Mouse (Mus musculus): ENCODE data around the gene Slit2. TPM values are rescaled to one million over a fixed set of nuclear protein-coding genes. Genes with fewer than 3 reads are reported as not detected.
A peak's percentile ranks its signal among the peaks of the same experiment; 100 is the strongest.
"Not testable (repeated sequence)": the region's sequence is repeated elsewhere in the genome, so short reads cannot be mapped to it uniquely, and the experiment has no call there.

Gene Slit2
- polyA plus RNA-seq, 1 experiment from 2014 or later = 24.0 TPM

- Histone ChIP-seq H3K27me3 (replicated peaks) (no peaks in the 10 kb centered on the region), H3K36me3 (no peaks in the 10 kb centered on the region), H3K27ac (no peak overlapping the region), H3K4me2 (replicated peaks) (no peak overlapping the region), H3K4me3 (replicated peaks) (no peak overlapping the region), H3K9ac (no peak overlapping the region), H3K9me3 (no peaks in the 10 kb centered on the region), H3K4me1 (replicated peaks) (no peaks in the 10 kb centered on the region)
- no peak for ATAC-seq
- 88% methylated on average over 8 of the region's 8 CpGs for WGBS
Measured at GRCm38 (mm10) chr5:48184358-48184757, 201.4 kb downstream of the Slit2 start.

GRCm38 (mm10) chr5:48187819-48188218 is 204.9 kb downstream of the Slit2 start:
- 67% methylated on average over 4 of the region's 4 CpGs for WGBS
- Histone ChIP-seq H3K9ac (no peak overlapping the region), H3K4me1 (replicated peaks) (no peaks in the 10 kb centered on the region), H3K4me3 (replicated peaks) (no peak overlapping the region), H3K27me3 (replicated peaks) (no peaks in the 10 kb centered on the region), H3K4me2 (replicated peaks) (no peak overlapping the region), H3K9me3 (no peaks in the 10 kb centered on the region), H3K27ac (no peak overlapping the region), H3K36me3 (no peaks in the 10 kb centered on the region)
- ATAC-seq = no peak

- no peaks in the 10 kb centered on the region for H3K4me1 ChIP-seq (replicated peaks)
- no peak overlapping the region for H3K9ac ChIP-seq
- H3K27me3 ChIP-seq (replicated peaks) = no peaks in the 10 kb centered on the region
- no peak overlapping the region for H3K27ac ChIP-seq
- ATAC-seq = no peak
- H3K36me3 ChIP-seq = no peaks in the 10 kb centered on the region
- H3K9me3 ChIP-seq = no peaks in the 10 kb centered on the region
- no peak overlapping the region for H3K4me3 ChIP-seq (replicated peaks)
- no peak overlapping the region for H3K4me2 ChIP-seq (replicated peaks)
Measured at GRCm38 (mm10) chr5:48199380-48199779, 216.4 kb downstream of the Slit2 start.

- Histone ChIP-seq H3K9ac (no peak overlapping the region), H3K9me3 (no peaks in the 10 kb centered on the region), H3K4me3 (replicated peaks) (no peak overlapping the region), H3K27me3 (replicated peaks) (no peaks in the 10 kb centered on the region), H3K4me2 (replicated peaks) (no peak overlapping the region), H3K27ac (no peak overlapping the region), H3K36me3 (no peaks in the 10 kb centered on the region), H3K4me1 (replicated peaks) (no peaks in the 10 kb centered on the region)
- ATAC-seq = no peak
- 84% methylated on average over 2 of the region's 2 CpGs for WGBS
Measured at GRCm38 (mm10) chr5:48215248-48215647, 232.3 kb downstream of the Slit2 start.

GRCm38 (mm10) chr5:48219624-48220155 is 236.8 kb downstream of the Slit2 start:
- no peaks in the 10 kb centered on the region for H3K36me3 ChIP-seq
- H3K4me3 ChIP-seq (replicated peaks) = no peak overlapping the region
- no peaks in the 10 kb centered on the region for H3K27me3 ChIP-seq (replicated peaks)
- 89% methylated on average over 10 of the region's 10 CpGs for WGBS
- H3K9me3 ChIP-seq = no peaks in the 10 kb centered on the region
- H3K27ac ChIP-seq = no peak overlapping the region
- H3K9ac ChIP-seq = no peak overlapping the region
- H3K4me2 ChIP-seq (replicated peaks) = no peak overlapping the region
- H3K4me1 ChIP-seq (replicated peaks) = no peaks in the 10 kb centered on the region
- no peak for ATAC-seq

GRCm38 (mm10) chr5:48225500-48225899 is 242.6 kb downstream of the Slit2 start:
- no peak overlapping the region for H3K27ac ChIP-seq
- no peaks in the 10 kb centered on the region for H3K4me1 ChIP-seq (replicated peaks)
- 41% methylated on average over 2 of the region's 2 CpGs for WGBS
- H3K9ac ChIP-seq = no peak overlapping the region
- H3K4me2 ChIP-seq (replicated peaks) = no peak overlapping the region
- H3K9me3 ChIP-seq = no peaks in the 10 kb centered on the region
- H3K4me3 ChIP-seq (replicated peaks) = no peak overlapping the region
- no peaks in the 10 kb centered on the region for H3K36me3 ChIP-seq
- H3K27me3 ChIP-seq (replicated peaks) = no peaks in the 10 kb centered on the region
- no peak for ATAC-seq

GRCm38 (mm10) chr5:48230430-48231080 is 247.6 kb downstream of the Slit2 start:
- ATAC-seq = no peak
- Histone ChIP-seq H3K4me1 (replicated peaks) (no peaks in the 10 kb centered on the region), H3K9me3 (no peaks in the 10 kb centered on the region), H3K9ac (no peak overlapping the region), H3K27ac (no peak overlapping the region), H3K36me3 (no peaks in the 10 kb centered on the region), H3K27me3 (replicated peaks) (no peaks in the 10 kb centered on the region), H3K4me3 (replicated peaks) (no peak overlapping the region), H3K4me2 (replicated peaks) (no peak overlapping the region)
- WGBS = 70% methylated on average over 6 of the region's 6 CpGs

GRCm38 (mm10) chr5:48234728-48235127 is 251.8 kb downstream of the Slit2 start:
- Histone ChIP-seq H3K4me1 (replicated peaks) (no peaks in the 10 kb centered on the region), H3K4me2 (replicated peaks) (no peak overlapping the region), H3K9ac (no peak overlapping the region), H3K27ac (no peak overlapping the region), H3K36me3 (no peaks in the 10 kb centered on the region), H3K27me3 (replicated peaks) (no peaks in the 10 kb centered on the region), H3K9me3 (no peaks in the 10 kb centered on the region), H3K4me3 (replicated peaks) (no peak overlapping the region)
- ATAC-seq = no peak
- WGBS = 69% methylated on average over 4 of the region's 4 CpGs

- Histone ChIP-seq H3K4me1 (replicated peaks) (no peaks in the 10 kb centered on the region), H3K36me3 (no peaks in the 10 kb centered on the region), H3K27ac (no peak overlapping the region), H3K4me3 (replicated peaks) (no peak overlapping the region), H3K4me2 (replicated peaks) (no peak overlapping the region), H3K27me3 (replicated peaks) (no peaks in the 10 kb centered on the region), H3K9me3 (no peaks in the 10 kb centered on the region), H3K9ac (no peak overlapping the region)
- WGBS = 84% methylated on average over 6 of the region's 6 CpGs
- ATAC-seq = no peak
Measured at GRCm38 (mm10) chr5:48235270-48235669, 252.3 kb downstream of the Slit2 start.

GRCm38 (mm10) chr5:48240751-48241150 is 257.8 kb downstream of the Slit2 start:
- H3K4me3 ChIP-seq (replicated peaks); H3K27me3 ChIP-seq (replicated peaks); H3K36me3 ChIP-seq; ATAC-seq; H3K9ac ChIP-seq; H3K9me3 ChIP-seq; H3K4me2 ChIP-seq (replicated peaks); H3K4me1 ChIP-seq (replicated peaks); H3K27ac ChIP-seq: not testable (repeated sequence)
- WGBS = 38% methylated on average over 6 of the region's 6 CpGs

GRCm38 (mm10) chr5:48248327-48248726 is 265.4 kb downstream of the Slit2 start:
- H3K4me2 ChIP-seq (replicated peaks) = no peak overlapping the region
- H3K4me1 ChIP-seq (replicated peaks) = no peaks in the 10 kb centered on the region
- no peak overlapping the region for H3K4me3 ChIP-seq (replicated peaks)
- H3K36me3 ChIP-seq = no peaks in the 10 kb centered on the region
- 59% methylated on average over 4 of the region's 4 CpGs for WGBS
- no peaks in the 10 kb centered on the region for H3K27me3 ChIP-seq (replicated peaks)
- H3K9ac ChIP-seq = no peak overlapping the region
- H3K27ac ChIP-seq = no peak overlapping the region
- no peaks in the 10 kb centered on the region for H3K9me3 ChIP-seq
- ATAC-seq = peak; percentile 61; the same call in 1 of the 2 replicates

- no peaks in the 10 kb centered on the region for H3K4me1 ChIP-seq (replicated peaks)
- H3K4me3 ChIP-seq (replicated peaks) = no peak overlapping the region
- no peaks in the 10 kb centered on the region for H3K9me3 ChIP-seq
- H3K36me3 ChIP-seq = no peaks in the 10 kb centered on the region
- WGBS = 78% methylated on average over 4 of the region's 4 CpGs
- ATAC-seq = no peak
- no peak overlapping the region for H3K4me2 ChIP-seq (replicated peaks)
- H3K27ac ChIP-seq = no peak overlapping the region
- H3K27me3 ChIP-seq (replicated peaks) = no peaks in the 10 kb centered on the region
- H3K9ac ChIP-seq = no peak overlapping the region
Measured at GRCm38 (mm10) chr5:48277561-48277960, 294.6 kb downstream of the Slit2 start.

- Histone ChIP-seq H3K4me1 (replicated peaks) (no peaks in the 10 kb centered on the region), H3K4me2 (replicated peaks) (no peak overlapping the region), H3K27ac (no peak overlapping the region), H3K4me3 (replicated peaks) (no peak overlapping the region), H3K9me3 (no peaks in the 10 kb centered on the region), H3K36me3 (no peaks in the 10 kb centered on the region), H3K9ac (no peak overlapping the region), H3K27me3 (replicated peaks) (no peaks in the 10 kb centered on the region)
- 92% methylated on average over 3 of the region's 3 CpGs for WGBS
- ATAC-seq = no peak
Measured at GRCm38 (mm10) chr5:48301186-48301585, 318.2 kb downstream of the Slit2 start.

Measured in intestine, embryonic 15.5 days (tissue).